Mouse (Mus musculus) forebrain, embryonic 13.5 days (tissue): ENCODE measurements around the gene Gimap8. TPM values are rescaled to one million over a fixed set of nuclear protein-coding genes. Genes with fewer than 3 reads are reported as not detected.
"Not testable (repeated sequence)": the region's sequence is repeated elsewhere in the genome, so short reads cannot be mapped to it uniquely, and the experiment has no call there.

Experiments used
- ATAC-seq: fragments of 200-750 bp; cut with Nextera tagmentation; 2 replicates; pipeline ENCODE4 v1.8.0; 2017
- H3K27ac ChIP-seq: fragments of 300-500 bp; sonication (generic); 2 replicates; pipeline ENCODE4 v1.5.1; 2015; ENCODE audit warnings: inconsistent platforms, mild to moderate bottlenecking, moderate library complexity
- H3K27me3 ChIP-seq: fragments of 300-500 bp; sonication (generic); 2 replicates; pipeline ENCODE4 v1.6.1; 2015; ENCODE audit warnings: mild to moderate bottlenecking, inconsistent platforms
- H3K36me3 ChIP-seq: fragments of 300-500 bp; sonication (generic); 2 replicates; pipeline ENCODE4 v1.6.1; 2015; ENCODE audit warnings: mild to moderate bottlenecking, inconsistent platforms; ENCODE audit not compliant: poor library complexity, severe bottlenecking
- H3K4me1 ChIP-seq: fragments of 300-500 bp; sonication (generic); 2 replicates; pipeline ENCODE4 v1.6.1; 2015; ENCODE audit warnings: inconsistent platforms
- H3K4me2 ChIP-seq: fragments of 300-500 bp; sonication (generic); 2 replicates; pipeline ENCODE4 v1.6.1; 2015; ENCODE audit warnings: inconsistent platforms, mild to moderate bottlenecking, moderate library complexity
- H3K4me3 ChIP-seq: fragments of 300-500 bp; sonication (generic); 2 replicates; pipeline ENCODE4 v1.5.1; 2015; ENCODE audit warnings: mild to moderate bottlenecking, inconsistent platforms
- H3K9ac ChIP-seq: fragments of 300-500 bp; sonication (generic); 2 replicates; pipeline ENCODE4 v1.6.1; 2015; ENCODE audit warnings: mild to moderate bottlenecking, inconsistent platforms
- H3K9me3 ChIP-seq: fragments of 300-500 bp; sonication (generic); replicated peaks from 2 replicates; pipeline ENCODE4 v1.6.1; 2016; ENCODE audit warnings: inconsistent platforms
- WGBS: fragments of 180-500 bp; shearing (Covaris S2); methylation state at CpG from one replicate; pipeline ENCODE4 v1.1.7; 2015; 5-methylcytosine and 5-hydroxymethylcytosine counted together
- polyA plus RNA-seq: library from polyadenylated mRNA; unstranded; fragments of >200 nt; fragmentation: Nextera tagmentation; extraction: Ambion mirVana; gene quantifications from 2 replicates; pipeline ENCODE4 v1.2.1, GENCODE M21; 2015

Gimap8 gene
- 0.19 and 0.28 TPM in 2 replicates for polyA plus RNA-seq

- H3K9ac ChIP-seq: no peak within 1 kb of the TSS
- no peaks in the 10 kb centered on the region for H3K36me3 ChIP-seq
- H3K9me3 ChIP-seq: no peaks in the 10 kb centered on the region
- no peak for ATAC-seq
- WGBS: 57% methylated on average over 3 of the region's 3 CpGs
- no peak within 1 kb of the TSS for H3K4me2 ChIP-seq
- H3K4me1 ChIP-seq: no peaks in the 10 kb centered on the region
- H3K27me3 ChIP-seq: no peaks in the 10 kb centered on the region
- H3K4me3 ChIP-seq: no peak within 1 kb of the TSS
- no peak within 1 kb of the TSS for H3K27ac ChIP-seq
Observed at GRCm38 (mm10) chr6:48646995-48647394, at the start of gene Gimap8. Gimap8 (plus strand) TSS chr6:48647234.

- no peak overlapping the region for H3K4me2 ChIP-seq
- H3K9me3 ChIP-seq: peaks cover 25% of the 10 kb centered on the region
- H3K27ac ChIP-seq: peak overlapping the region; percentile 83; the same call in 1 of the 2 replicates
- no peak for ATAC-seq
- H3K9ac ChIP-seq: peak overlapping the region; percentile 89; the same call in 1 of the 2 replicates
- H3K4me1 ChIP-seq: peaks cover 15% of the 10 kb centered on the region
- no peak overlapping the region for H3K4me3 ChIP-seq
- H3K27me3 ChIP-seq: no peaks in the 10 kb centered on the region
- H3K36me3 ChIP-seq: peaks cover 46% of the 10 kb centered on the region
- WGBS: 94% methylated on average over 1 of the region's 1 CpGs
Observed at GRCm38 (mm10) chr6:48600594-48600993, 46.4 kb upstream of the Gimap8 start.

- no peaks in the 10 kb centered on the region for H3K27me3 ChIP-seq
- H3K4me2 ChIP-seq: peak within 1 kb of the TSS; percentile 89
- peaks cover 18% of the 10 kb centered on the region for H3K9me3 ChIP-seq
- peak within 1 kb of the TSS; percentile 77 for H3K4me3 ChIP-seq
- WGBS: 5% methylated on average over 41 of the region's 42 CpGs
- peak within 1 kb of the TSS; percentile 83 for H3K27ac ChIP-seq
- H3K9ac ChIP-seq: peak within 1 kb of the TSS; percentile 89
- peak; percentile 99 for ATAC-seq
- peaks cover 37% of the 10 kb centered on the region for H3K36me3 ChIP-seq
- peaks cover 15% of the 10 kb centered on the region for H3K4me1 ChIP-seq
Observed at GRCm38 (mm10) chr6:48601271-48602079, 45.6 kb upstream of the Gimap8 start, which contains the start of gene Zfp775. Zfp775 (plus strand) TSS chr6:48602063.

- ATAC-seq: peak; percentile 84
- Histone ChIP-seq H3K9me3 (peaks cover 10% of the 10 kb centered on the region), H3K27me3 (no peaks in the 10 kb centered on the region), H3K27ac (peak overlapping the region; percentile 83), H3K4me2 (peak overlapping the region; percentile 89), H3K9ac (peak overlapping the region; percentile 89), H3K4me3 (peak overlapping the region; percentile 77), H3K36me3 (peaks cover 29% of the 10 kb centered on the region), H3K4me1 (peaks cover 15% of the 10 kb centered on the region)
- WGBS: 2% methylated on average over 28 of the region's 28 CpGs
Observed at GRCm38 (mm10) chr6:48602080-48602741, 44.8 kb upstream of the Gimap8 start.

GRCm38 (mm10) chr6:48608124-48608523, 38.9 kb upstream of the Gimap8 start:
- H3K9me3 ChIP-seq: no peaks in the 10 kb centered on the region
- H3K9ac ChIP-seq: no peak overlapping the region
- no peak overlapping the region for H3K27ac ChIP-seq
- no peak for ATAC-seq
- H3K36me3 ChIP-seq: peaks cover 7% of the 10 kb centered on the region
- 61% methylated on average over 2 of the region's 2 CpGs for whole genome bisulfite sequencing
- H3K4me1 ChIP-seq: peaks cover 4% of the 10 kb centered on the region; the same call in 1 of the 2 replicates
- H3K27me3 ChIP-seq: no peaks in the 10 kb centered on the region
- no peak overlapping the region for H3K4me2 ChIP-seq
- H3K4me3 ChIP-seq: no peak overlapping the region

- Histone ChIP-seq H3K9me3 (no peaks in the 10 kb centered on the region), H3K36me3 (peaks cover 20% of the 10 kb centered on the region), H3K9ac (no peak overlapping the region), H3K4me3 (no peak overlapping the region), H3K4me2 (no peak overlapping the region), H3K4me1 (peaks cover 4% of the 10 kb centered on the region; the same call in 1 of the 2 replicates), H3K27me3 (no peaks in the 10 kb centered on the region), H3K27ac (no peak overlapping the region)
- 65% methylated on average over 6 of the region's 7 CpGs for WGBS
- ATAC-seq: no peak
Observed at GRCm38 (mm10) chr6:48609512-48609911, 37.5 kb upstream of the Gimap8 start.

- Histone ChIP-seq H3K27me3 (no peaks in the 10 kb centered on the region), H3K9ac (no peak overlapping the region), H3K27ac (no peak overlapping the region), H3K36me3 (peaks cover 24% of the 10 kb centered on the region), H3K4me3 (no peak overlapping the region), H3K4me2 (no peak overlapping the region), H3K9me3 (no peaks in the 10 kb centered on the region), H3K4me1 (peaks cover 4% of the 10 kb centered on the region; the same call in 1 of the 2 replicates)
- ATAC-seq: no peak
- 93% methylated on average over 3 of the region's 3 CpGs for WGBS
Observed at GRCm38 (mm10) chr6:48610657-48611056, 36.4 kb upstream of the Gimap8 start.

- ATAC-seq: no peak
- H3K4me2 ChIP-seq: no peak overlapping the region
- H3K4me1 ChIP-seq: peaks cover 4% of the 10 kb centered on the region; the same call in 1 of the 2 replicates
- no peak overlapping the region for H3K9ac ChIP-seq
- H3K36me3 ChIP-seq: peaks cover 32% of the 10 kb centered on the region
- no peak overlapping the region for H3K4me3 ChIP-seq
- no peaks in the 10 kb centered on the region for H3K9me3 ChIP-seq
- H3K27me3 ChIP-seq: no peaks in the 10 kb centered on the region
- H3K27ac ChIP-seq: no peak overlapping the region
- 86% methylated on average over 4 of the region's 4 CpGs for WGBS
Observed at GRCm38 (mm10) chr6:48613464-48613863, 33.6 kb upstream of the Gimap8 start.

GRCm38 (mm10) chr6:48614756-48615155, 32.3 kb upstream of the Gimap8 start:
- WGBS: 94% methylated on average over 5 of the region's 5 CpGs
- Histone ChIP-seq H3K36me3 (peaks cover 42% of the 10 kb centered on the region), H3K27me3 (no peaks in the 10 kb centered on the region), H3K4me2 (no peak overlapping the region), H3K4me1 (no peaks in the 10 kb centered on the region), H3K9ac (no peak overlapping the region), H3K9me3 (no peaks in the 10 kb centered on the region), H3K27ac (no peak overlapping the region), H3K4me3 (no peak overlapping the region)
- ATAC-seq: no peak

- 93% methylated on average over 30 of the region's 30 CpGs for WGBS
- no peak overlapping the region for H3K4me2 ChIP-seq
- no peak overlapping the region for H3K4me3 ChIP-seq
- no peaks in the 10 kb centered on the region for H3K4me1 ChIP-seq
- 0 out of 2 replicates have a peak, but pooled peaks cover under 1% of the 10 kb centered on the region for H3K27me3 ChIP-seq
- no peak overlapping the region for H3K9ac ChIP-seq
- ATAC-seq: no peak
- H3K36me3 ChIP-seq: peaks cover 43% of the 10 kb centered on the region
- no peak overlapping the region for H3K27ac ChIP-seq
- H3K9me3 ChIP-seq: no peaks in the 10 kb centered on the region
Observed at GRCm38 (mm10) chr6:48620031-48620430, 27.0 kb upstream of the Gimap8 start.

GRCm38 (mm10) chr6:48622186-48622843, 24.7 kb upstream of the Gimap8 start:
- H3K9me3 ChIP-seq, H3K27ac ChIP-seq, H3K9ac ChIP-seq, H3K4me3 ChIP-seq, ATAC-seq, H3K4me2 ChIP-seq: not testable (repeated sequence)
- H3K27me3 ChIP-seq: peaks cover 18% of the 10 kb centered on the region
- H3K36me3 ChIP-seq: peaks cover 39% of the 10 kb centered on the region
- 81% methylated on average over 8 of the region's 8 CpGs for whole genome bisulfite sequencing
- H3K4me1 ChIP-seq: peaks cover 10% of the 10 kb centered on the region

- Histone ChIP-seq H3K27ac (no peak overlapping the region), H3K4me3 (no peak overlapping the region), H3K27me3 (peaks cover 30% of the 10 kb centered on the region), H3K36me3 (peaks cover 35% of the 10 kb centered on the region), H3K4me1 (peaks cover 14% of the 10 kb centered on the region), H3K9ac (no peak overlapping the region), H3K9me3 (no peaks in the 10 kb centered on the region), H3K4me2 (no peak overlapping the region)
- whole genome bisulfite sequencing: 27% methylated on average over 1 of the region's 1 CpGs
- ATAC-seq: no peak
Observed at GRCm38 (mm10) chr6:48623460-48623859, 23.6 kb upstream of the Gimap8 start.
